Mouse (Mus musculus): Measurements from ENCODE around the gene Mpig6b. TPM values are rescaled to one million over a fixed set of nuclear protein-coding genes. Genes with fewer than 3 reads are reported as not detected.

Gene Mpig6b
- polyA plus RNA-seq, 1 experiment from 2014 or later, result 0.71 TPM

DNA sequence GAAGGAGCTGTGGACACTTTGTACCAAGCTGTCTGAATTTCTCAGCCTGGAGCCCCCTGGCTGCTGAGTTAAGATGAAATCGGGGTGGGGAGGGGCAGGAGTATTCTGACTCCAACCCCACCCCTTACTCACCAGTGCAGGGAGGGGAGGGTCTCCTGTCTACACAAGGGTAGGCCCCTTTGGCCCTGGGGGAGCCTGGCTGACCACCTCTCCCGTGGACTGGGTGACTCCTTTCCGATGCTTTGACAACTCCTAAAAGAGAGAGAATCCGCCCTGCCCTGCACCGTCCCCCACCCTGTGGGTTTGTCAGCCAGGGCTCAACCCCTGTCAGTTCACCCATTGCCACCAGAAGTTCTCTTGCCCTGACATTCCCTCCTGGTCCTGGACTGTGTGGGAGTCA lies 39.8 kb downstream of the Mpig6b start:
- Histone ChIP-seq H3K4me2 (replicated peaks) (peak overlapping the region; percentile 23), H3K27me3 (no peaks in the 10 kb centered on the region), H3K27ac (peak overlapping the region; percentile 16; the same call in 1 of the 2 replicates), H3K36me3 (no peaks in the 10 kb centered on the region), H3K9me3 (no peaks in the 10 kb centered on the region), H3K4me3 (no peak overlapping the region), H3K4me1 (peaks cover 33% of the 10 kb centered on the region), H3K9ac (peak overlapping the region; percentile 35; the same call in 1 of the 2 replicates)
- 85% methylated on average over 5 of the region's 5 CpGs for WGBS
- no peak for ATAC-seq (ENCODE audit: low FRiP score, low read depth)

DNA sequence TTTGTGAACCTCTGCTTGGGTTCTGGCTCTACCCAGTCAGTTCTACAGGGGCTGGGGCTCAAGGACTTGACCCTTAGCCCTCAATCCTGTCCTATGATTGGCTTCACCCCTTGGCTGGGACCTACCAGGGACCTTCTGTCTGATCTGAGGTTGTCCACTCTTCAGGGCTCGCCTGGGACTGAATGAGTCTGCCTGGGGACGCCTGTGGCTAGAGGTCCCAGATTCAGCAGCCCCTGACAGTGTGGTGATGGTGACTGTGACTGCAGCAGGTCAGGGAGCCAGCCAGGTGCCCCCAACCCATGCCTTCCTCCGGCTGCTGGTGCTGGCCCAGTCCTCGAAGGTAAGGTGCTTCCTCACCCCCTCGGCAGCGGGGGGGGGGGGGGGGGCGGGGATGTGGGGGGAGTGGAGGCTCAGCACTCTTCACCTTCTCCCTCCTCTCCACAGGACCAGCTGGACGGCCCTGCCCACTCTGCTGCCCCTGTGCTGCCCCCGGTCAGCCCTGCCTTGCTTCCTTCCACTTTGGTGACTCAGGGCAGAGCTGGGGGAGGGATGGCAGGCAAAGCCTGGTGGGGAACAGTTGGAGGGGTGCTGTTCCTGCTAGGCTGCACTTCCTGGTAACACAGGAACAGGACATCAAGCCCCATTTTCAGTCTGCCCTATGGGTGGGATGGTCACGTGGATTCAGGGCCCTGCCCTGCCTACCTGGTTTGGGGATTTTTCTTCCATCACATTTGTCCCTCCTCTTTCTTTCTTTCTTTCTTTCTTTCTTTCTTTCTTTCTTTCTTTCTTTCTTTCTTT lies 41.1 kb downstream of the Mpig6b start:
- no peak for ATAC-seq (ENCODE audit: low FRiP score, low read depth)
- 60% methylated on average over 7 of the region's 10 CpGs for WGBS
- H3K27me3 ChIP-seq, result no peaks in the 10 kb centered on the region
- H3K27ac ChIP-seq, result no peak overlapping the region
- H3K9ac ChIP-seq, result peak overlapping the region; percentile 31; the same call in 1 of the 2 replicates
- H3K4me1 ChIP-seq, result peaks cover 36% of the 10 kb centered on the region
- H3K9me3 ChIP-seq, result no peaks in the 10 kb centered on the region
- no peaks in the 10 kb centered on the region for H3K36me3 ChIP-seq
- H3K4me2 ChIP-seq (replicated peaks), result no peak overlapping the region
- no peak overlapping the region for H3K4me3 ChIP-seq

DNA sequence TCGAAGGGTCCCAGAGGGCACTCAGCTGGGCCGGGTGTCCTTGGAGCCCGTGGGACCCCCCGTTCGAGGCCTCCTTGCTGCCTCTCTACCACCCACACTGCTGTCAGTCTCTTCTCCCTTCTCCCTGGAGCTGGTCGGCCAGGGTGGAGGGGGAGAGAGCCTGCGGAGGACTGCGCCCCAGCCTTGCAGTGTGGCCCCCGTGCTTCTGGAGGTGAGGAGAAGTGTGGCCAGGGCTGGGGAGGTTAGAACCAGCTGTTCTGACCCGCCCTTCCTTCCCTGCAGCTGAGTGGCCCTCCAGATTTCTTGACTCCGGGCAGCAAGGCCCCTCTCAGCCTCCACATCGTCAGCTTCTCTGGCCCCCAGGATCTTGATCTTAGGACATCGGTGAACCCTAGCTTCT lies 41.7 kb downstream of the Mpig6b start:
- peaks cover 33% of the 10 kb centered on the region for H3K4me1 ChIP-seq
- no peak for ATAC-seq (ENCODE audit: low FRiP score, low read depth)
- H3K4me2 ChIP-seq (replicated peaks), result no peak overlapping the region
- no peak overlapping the region for H3K4me3 ChIP-seq
- no peaks in the 10 kb centered on the region for H3K36me3 ChIP-seq
- no peaks in the 10 kb centered on the region for H3K27me3 ChIP-seq
- no peaks in the 10 kb centered on the region for H3K9me3 ChIP-seq
- peak overlapping the region; percentile 31; the same call in 1 of the 2 replicates for H3K9ac ChIP-seq
- no peak overlapping the region for H3K27ac ChIP-seq
- WGBS, result 73% methylated on average over 13 of the region's 13 CpGs

DNA sequence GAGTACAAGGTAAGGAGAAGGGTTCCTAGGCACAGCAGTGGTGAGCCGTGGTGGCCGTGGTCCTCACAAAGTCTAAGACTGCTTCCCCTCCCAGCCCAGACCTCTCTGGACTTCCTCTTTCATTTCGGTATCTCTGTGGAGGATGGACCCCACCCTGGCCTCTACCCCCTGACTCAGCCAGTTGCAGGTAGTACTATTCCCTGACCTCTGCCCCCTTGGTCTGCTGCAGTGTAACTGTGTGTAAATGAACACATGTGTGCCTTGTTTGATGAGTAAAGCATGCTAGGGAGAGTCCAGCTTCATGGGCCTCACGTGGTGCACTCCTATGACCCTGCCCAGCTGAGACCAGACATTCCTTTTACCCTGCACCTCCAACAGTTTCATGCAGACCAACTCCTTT lies 42.2 kb downstream of the Mpig6b start:
- Histone ChIP-seq H3K4me1 (peaks cover 33% of the 10 kb centered on the region), H3K36me3 (no peaks in the 10 kb centered on the region), H3K27ac (no peak overlapping the region), H3K9me3 (no peaks in the 10 kb centered on the region), H3K9ac (peak overlapping the region; percentile 31), H3K4me2 (replicated peaks) (no peak overlapping the region), H3K27me3 (no peaks in the 10 kb centered on the region), H3K4me3 (no peak overlapping the region)
- ATAC-seq (ENCODE audit: low FRiP score, low read depth), result no peak
- WGBS, result 67% methylated on average over 4 of the region's 4 CpGs

DNA sequence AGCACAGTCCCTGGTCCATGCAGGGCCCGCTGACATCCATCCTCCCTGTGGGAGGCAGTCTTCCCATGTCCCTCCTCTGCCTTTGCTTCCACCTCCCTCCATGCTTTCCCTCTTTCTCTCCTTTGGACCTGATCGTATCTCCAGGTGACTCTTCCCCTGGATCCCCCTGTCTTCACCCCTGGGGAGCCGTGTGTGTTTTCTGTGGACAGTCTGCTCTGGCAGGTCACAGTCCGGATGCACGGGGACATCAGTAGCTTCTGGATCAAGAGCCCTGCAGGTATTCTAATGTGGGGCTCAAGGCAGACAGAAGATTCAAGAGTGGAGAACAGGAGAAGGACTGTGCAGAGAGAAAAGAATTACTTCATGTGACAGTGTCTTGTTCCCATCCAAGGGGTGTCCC lies 42.8 kb downstream of the Mpig6b start:
- Histone ChIP-seq H3K9me3 (no peaks in the 10 kb centered on the region), H3K4me3 (no peak overlapping the region), H3K4me2 (replicated peaks) (no peak overlapping the region), H3K27me3 (no peaks in the 10 kb centered on the region), H3K4me1 (peaks cover 33% of the 10 kb centered on the region), H3K9ac (no peak overlapping the region; the same call in 1 of the 2 replicates), H3K27ac (no peak overlapping the region), H3K36me3 (no peaks in the 10 kb centered on the region)
- WGBS, result 84% methylated on average over 5 of the region's 5 CpGs
- ATAC-seq (ENCODE audit: low FRiP score, low read depth), result no peak

DNA sequence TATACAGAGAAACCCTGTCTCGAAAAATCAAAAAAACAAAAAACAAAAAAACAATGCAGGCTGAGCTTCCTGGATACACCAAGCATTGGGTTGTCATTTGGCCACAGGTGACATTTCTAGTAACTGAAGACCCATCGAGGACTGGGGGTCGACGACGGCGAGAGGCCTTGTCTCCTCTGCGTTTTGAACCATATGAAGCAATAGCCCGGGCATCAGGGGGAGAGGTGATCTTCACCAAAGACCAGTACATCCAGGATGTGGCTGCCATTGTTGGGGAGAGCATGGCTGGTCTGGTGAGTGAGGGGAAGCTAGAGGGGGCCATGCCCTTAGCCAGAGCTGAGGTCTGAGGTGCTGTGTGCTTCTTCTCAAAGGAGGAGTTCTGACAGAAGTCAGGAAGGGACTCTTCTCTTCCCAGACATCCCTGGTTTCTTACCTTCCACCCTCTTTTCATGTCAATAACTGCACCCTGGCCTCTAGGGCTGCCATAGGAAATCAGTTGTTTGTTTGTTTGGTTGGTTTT lies 43.4 kb downstream of the Mpig6b start:
- ATAC-seq (ENCODE audit: low FRiP score, low read depth), result no peak
- Histone ChIP-seq H3K9me3 (no peaks in the 10 kb centered on the region), H3K27me3 (no peaks in the 10 kb centered on the region), H3K9ac (no peak overlapping the region; the same call in 1 of the 2 replicates), H3K4me2 (replicated peaks) (no peak overlapping the region), H3K4me1 (peaks cover 28% of the 10 kb centered on the region), H3K27ac (no peak overlapping the region), H3K4me3 (no peak overlapping the region), H3K36me3 (peaks cover 3% of the 10 kb centered on the region; the same call in 1 of the 2 replicates)
- 95% methylated on average over 8 of the region's 8 CpGs for WGBS

DNA sequence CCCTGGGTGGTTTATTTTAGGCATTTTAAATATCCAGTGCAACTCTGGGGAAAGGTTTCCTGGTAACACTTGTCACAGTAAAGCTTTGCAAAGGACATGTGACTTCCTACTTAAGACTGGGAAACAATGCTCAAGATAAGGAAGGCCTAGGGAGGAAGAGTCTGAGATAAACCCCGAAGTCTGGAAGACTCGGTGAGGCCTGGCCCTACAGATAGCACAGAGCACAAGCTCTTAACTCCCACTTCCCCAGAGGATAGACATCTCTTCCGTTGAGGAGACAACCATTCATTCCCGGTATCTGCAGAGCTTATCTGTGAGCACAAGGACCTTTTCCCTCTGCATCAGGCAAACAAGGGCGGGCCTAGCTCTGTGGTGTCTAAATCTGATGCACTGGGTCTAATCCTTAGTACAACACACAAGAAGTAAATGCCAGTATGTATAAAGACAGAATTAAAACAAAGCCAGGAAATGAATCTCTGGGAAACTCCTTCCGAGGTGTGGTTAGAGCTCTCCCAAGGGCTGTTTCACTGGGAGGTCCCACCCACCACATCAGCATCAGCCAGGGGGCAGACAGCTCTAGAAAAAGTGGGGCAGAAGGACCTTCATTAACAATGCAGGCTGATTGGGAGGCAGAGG lies 44.0 kb downstream of the Mpig6b start:
- Histone ChIP-seq H3K27me3 (no peaks in the 10 kb centered on the region), H3K9me3 (no peaks in the 10 kb centered on the region), H3K4me3 (no peak overlapping the region), H3K9ac (no peak overlapping the region), H3K4me2 (replicated peaks) (no peak overlapping the region), H3K4me1 (peaks cover 23% of the 10 kb centered on the region), H3K36me3 (peaks cover 9% of the 10 kb centered on the region), H3K27ac (no peak overlapping the region)
- no peak for ATAC-seq (ENCODE audit: low FRiP score, low read depth)
- WGBS, result 73% methylated on average over 6 of the region's 6 CpGs

DNA sequence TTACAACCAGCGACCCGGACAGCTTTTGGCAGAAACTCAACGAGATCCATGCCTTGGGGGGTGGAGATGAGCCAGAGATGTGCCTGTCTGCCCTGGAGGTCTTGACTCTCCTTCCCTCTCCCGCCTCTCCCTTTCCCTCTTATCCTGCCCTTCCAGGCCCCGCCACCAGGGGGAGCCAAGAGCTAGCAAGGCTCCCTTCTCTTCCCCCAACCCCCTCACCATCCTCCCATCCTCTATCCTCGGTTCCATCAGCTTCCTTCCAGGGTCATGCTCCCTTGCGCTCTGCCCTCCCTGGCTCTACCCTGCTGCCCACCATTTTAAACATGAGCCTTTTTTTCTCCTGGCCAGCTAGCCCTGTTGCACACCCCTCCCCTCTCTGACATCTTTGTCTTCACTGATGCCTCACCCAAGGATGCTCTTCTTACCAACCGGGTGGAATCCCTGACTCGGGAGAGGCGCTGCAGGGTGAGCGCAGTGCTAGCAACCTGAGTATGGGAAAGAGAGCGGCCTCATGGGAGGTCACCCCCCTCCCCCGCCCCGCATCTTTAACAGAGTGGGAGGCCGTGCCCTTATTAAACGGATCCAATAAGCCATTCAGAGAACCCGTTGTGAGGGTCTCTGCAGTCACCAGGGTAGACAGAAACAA lies 44.7 kb downstream of the Mpig6b start:
- WGBS, result 15% methylated on average over 17 of the region's 17 CpGs
- H3K4me3 ChIP-seq, result no peak overlapping the region
- peaks cover 16% of the 10 kb centered on the region for H3K36me3 ChIP-seq
- H3K4me1 ChIP-seq, result peaks cover 17% of the 10 kb centered on the region
- no peaks in the 10 kb centered on the region for H3K27me3 ChIP-seq
- peak; percentile 20; the same call in 1 of the 2 replicates for ATAC-seq (ENCODE audit: low FRiP score, low read depth)
- H3K27ac ChIP-seq, result no peak overlapping the region
- H3K9me3 ChIP-seq, result no peaks in the 10 kb centered on the region
- no peak overlapping the region for H3K9ac ChIP-seq
- H3K4me2 ChIP-seq (replicated peaks), result peak overlapping the region; percentile 46

DNA sequence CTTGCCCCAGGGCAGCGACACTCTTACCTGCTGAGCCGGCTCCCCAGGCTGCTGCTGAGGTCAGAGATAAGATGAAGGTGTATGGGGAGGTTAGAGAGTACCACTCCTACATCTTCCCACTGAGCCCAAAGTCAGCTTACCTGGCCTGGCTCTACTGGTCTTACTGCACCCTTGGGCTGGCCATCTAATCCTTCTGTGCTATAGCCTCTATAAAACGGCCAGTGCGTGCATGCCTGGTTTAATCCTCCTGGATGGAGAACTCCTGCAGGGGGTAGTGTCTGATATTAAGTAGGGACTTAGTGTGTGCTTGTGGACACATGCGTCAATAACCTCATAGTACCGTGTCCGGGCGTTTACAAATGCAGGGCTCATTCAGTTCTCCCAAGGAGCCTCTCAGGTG lies 45.4 kb downstream of the Mpig6b start:
- Histone ChIP-seq H3K27me3 (no peaks in the 10 kb centered on the region), H3K4me1 (peaks cover 12% of the 10 kb centered on the region), H3K9ac (no peak overlapping the region), H3K4me2 (replicated peaks) (no peak overlapping the region), H3K36me3 (peaks cover 23% of the 10 kb centered on the region), H3K27ac (no peak overlapping the region), H3K9me3 (no peaks in the 10 kb centered on the region), H3K4me3 (no peak overlapping the region)
- ATAC-seq (ENCODE audit: low FRiP score, low read depth), result no peak
- 79% methylated on average over 8 of the region's 8 CpGs for WGBS

DNA sequence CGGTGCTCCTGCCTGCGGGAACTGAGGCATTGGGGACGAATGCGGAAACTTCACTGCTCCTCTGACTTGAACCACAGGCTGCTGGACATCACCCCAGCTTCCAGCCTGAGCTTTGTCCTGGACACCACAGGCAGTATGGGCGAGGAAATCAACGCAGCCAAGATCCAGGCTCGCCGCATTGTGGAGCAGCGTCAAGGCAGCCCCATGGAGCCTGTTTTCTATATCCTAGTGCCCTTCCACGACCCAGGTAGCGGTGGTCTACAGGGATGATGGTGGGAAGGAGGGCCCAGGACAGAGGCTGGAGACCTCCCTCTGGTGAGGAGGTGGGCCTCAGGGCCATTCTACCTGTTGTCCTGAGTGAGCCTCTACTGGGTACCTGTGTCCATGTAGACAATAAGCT lies 46.1 kb downstream of the Mpig6b start:
- H3K9me3 ChIP-seq, result no peaks in the 10 kb centered on the region
- peaks cover 12% of the 10 kb centered on the region for H3K4me1 ChIP-seq
- no peaks in the 10 kb centered on the region for H3K27me3 ChIP-seq
- H3K27ac ChIP-seq, result no peak overlapping the region
- H3K36me3 ChIP-seq, result peaks cover 30% of the 10 kb centered on the region
- no peak overlapping the region for H3K4me3 ChIP-seq
- H3K4me2 ChIP-seq (replicated peaks), result no peak overlapping the region
- no peak for ATAC-seq (ENCODE audit: low FRiP score, low read depth)
- H3K9ac ChIP-seq, result no peak overlapping the region
- WGBS, result 72% methylated on average over 11 of the region's 11 CpGs

DNA sequence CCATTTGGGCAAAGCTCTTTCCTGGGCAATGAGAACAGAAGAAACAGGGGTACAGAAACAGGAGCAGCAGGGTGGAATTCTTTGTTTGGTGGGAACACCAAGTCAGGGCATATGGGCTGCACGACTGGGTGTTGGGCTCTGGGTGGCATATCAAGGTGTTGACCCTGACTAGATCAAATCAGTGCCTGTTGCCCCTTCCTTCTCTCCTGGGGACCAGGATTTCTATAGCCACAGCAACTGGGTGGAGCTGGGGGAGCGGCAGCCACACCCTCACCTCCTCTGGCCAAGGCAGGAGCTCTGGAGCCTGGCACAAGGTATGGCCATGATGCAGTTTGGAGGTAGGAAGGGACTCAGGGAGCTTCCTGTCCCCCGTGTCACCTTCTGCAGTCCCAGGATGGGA lies 47.8 kb downstream of the Mpig6b start:
- no peak for ATAC-seq (ENCODE audit: low FRiP score, low read depth)
- WGBS, result 86% methylated on average over 3 of the region's 3 CpGs

DNA sequence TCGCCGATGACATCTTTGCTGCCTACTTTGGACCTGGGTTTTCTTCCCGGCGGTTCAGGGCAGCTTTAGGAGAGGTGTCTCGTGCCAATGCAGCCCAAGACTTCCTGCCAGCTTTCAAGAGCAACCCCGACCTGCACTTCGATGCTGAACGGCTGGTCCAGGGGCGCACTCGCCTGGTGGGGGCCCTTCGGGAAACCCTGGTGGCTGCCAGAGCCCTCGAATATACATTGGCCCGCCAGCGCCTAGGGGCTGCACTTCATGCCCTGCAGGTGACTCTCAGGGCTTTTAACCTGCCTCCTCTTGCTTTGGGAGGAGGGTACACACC lies 48.3 kb downstream of the Mpig6b start:
- Histone ChIP-seq H3K27ac (no peak overlapping the region), H3K36me3 (peaks cover 52% of the 10 kb centered on the region), H3K27me3 (no peaks in the 10 kb centered on the region), H3K9me3 (no peaks in the 10 kb centered on the region), H3K4me2 (replicated peaks) (no peak overlapping the region), H3K9ac (no peak overlapping the region; the same call in 1 of the 2 replicates), H3K4me3 (no peak overlapping the region), H3K4me1 (peaks cover 12% of the 10 kb centered on the region)
- ATAC-seq (ENCODE audit: low FRiP score, low read depth), result no peak
- WGBS, result 70% methylated on average over 14 of the region's 14 CpGs

More for the DNA sequence above, 47.8 kb downstream of the Mpig6b start:
- H3K36me3 ChIP-seq, result peaks cover 47% of the 10 kb centered on the region
- no peak overlapping the region for H3K9ac ChIP-seq
- H3K4me1 ChIP-seq, result peaks cover 12% of the 10 kb centered on the region
- H3K9me3 ChIP-seq, result no peaks in the 10 kb centered on the region
- H3K4me2 ChIP-seq (replicated peaks), result no peak overlapping the region
- H3K27me3 ChIP-seq, result no peaks in the 10 kb centered on the region
- H3K4me3 ChIP-seq, result no peak overlapping the region
- no peak overlapping the region for H3K27ac ChIP-seq
